Mouse (Mus musculus) ES-Bruce4 (cell line): ENCODE measurements around the gene Islr. TPM values are rescaled to one million over a fixed set of nuclear protein-coding genes. Genes with fewer than 3 reads are reported as not detected.

Experiments used
- H3K27ac ChIP-seq: 2 replicates; pipeline ENCODE4 v1.5.1; 2012; ENCODE audit warnings: low read length, inconsistent platforms; ENCODE audit not compliant: insufficient read depth
- H3K27me3 ChIP-seq: 2 replicates; pipeline ENCODE4 v1.6.1; 2012; ENCODE audit warnings: mild to moderate bottlenecking, low read length, inconsistent platforms; ENCODE audit not compliant: control insufficient read depth, poor library complexity, insufficient read depth, severe bottlenecking
- H3K36me3 ChIP-seq: 2 replicates; pipeline ENCODE4 v1.6.1; 2012; ENCODE audit warnings: inconsistent platforms, mild to moderate bottlenecking, low read length, moderate library complexity; ENCODE audit not compliant: control insufficient read depth, poor library complexity, insufficient read depth, severe bottlenecking
- H3K4me1 ChIP-seq: one replicate; pipeline ENCODE4 v1.8.1; 2011; ENCODE audit warnings: low read length; ENCODE audit not compliant: control insufficient read depth, insufficient read depth
- H3K4me3 ChIP-seq: 2 replicates; pipeline ENCODE4 v1.5.1; 2011; ENCODE audit warnings: low read depth, mild to moderate bottlenecking, low read length
- H3K9ac ChIP-seq: 2 replicates; pipeline ENCODE4 v1.6.1; 2012; ENCODE audit warnings: low read depth, mild to moderate bottlenecking, inconsistent platforms; ENCODE audit not compliant: poor library complexity, severe bottlenecking
- H3K9me3 ChIP-seq: replicated peaks from 2 replicates; pipeline ENCODE4 v1.6.1; 2012; ENCODE audit warnings: mild to moderate bottlenecking, low read length, inconsistent platforms; ENCODE audit not compliant: control insufficient read depth, poor library complexity, insufficient read depth, severe bottlenecking
- CTCF ChIP-seq: IDR thresholded peaks from one replicate; pipeline ENCODE4 v1.8.1; 2011; ENCODE audit warnings: low read depth, low read length
- EP300 ChIP-seq: IDR thresholded peaks from 2 replicates; pipeline ENCODE4 v1.6.1; 2011; ENCODE audit warnings: low read depth, low read length; ENCODE audit not compliant: insufficient read depth
- POLR2A ChIP-seq: IDR thresholded peaks from one replicate; pipeline ENCODE4 v1.8.1; 2011; ENCODE audit warnings: low read length; ENCODE audit not compliant: insufficient read depth
- polyA plus RNA-seq: library from polyadenylated mRNA; stranded (reverse); fragments of >200 nt; gene quantifications from 2 replicates; pipeline ENCODE4 v1.2.4, GENCODE M21; 2011; ENCODE audit warnings: low read depth; ENCODE audit not compliant: missing spikeins, insufficient read depth, insufficient read length

Gene Islr
- polyA plus RNA-seq, 1 experiment: not detected

GRCm38 (mm10) chr9:58195671-58196070 lies 8.4 kb downstream of the Islr start:
- no peaks in the 10 kb centered on the region for H3K36me3 ChIP-seq
- no peak overlapping the region for H3K4me3 ChIP-seq
- no peaks in the 10 kb centered on the region for H3K4me1 ChIP-seq
- no peak overlapping the region for H3K9ac ChIP-seq
- H3K27me3 ChIP-seq: peaks cover 7% of the 10 kb centered on the region; the same call in 1 of the 2 replicates
- no peak overlapping the region for H3K27ac ChIP-seq
- no peak for TF ChIP-seq POLR2A
- no peak for TF ChIP-seq EP300
- no peak for TF ChIP-seq CTCF
- no peaks in the 10 kb centered on the region for H3K9me3 ChIP-seq

DNA sequence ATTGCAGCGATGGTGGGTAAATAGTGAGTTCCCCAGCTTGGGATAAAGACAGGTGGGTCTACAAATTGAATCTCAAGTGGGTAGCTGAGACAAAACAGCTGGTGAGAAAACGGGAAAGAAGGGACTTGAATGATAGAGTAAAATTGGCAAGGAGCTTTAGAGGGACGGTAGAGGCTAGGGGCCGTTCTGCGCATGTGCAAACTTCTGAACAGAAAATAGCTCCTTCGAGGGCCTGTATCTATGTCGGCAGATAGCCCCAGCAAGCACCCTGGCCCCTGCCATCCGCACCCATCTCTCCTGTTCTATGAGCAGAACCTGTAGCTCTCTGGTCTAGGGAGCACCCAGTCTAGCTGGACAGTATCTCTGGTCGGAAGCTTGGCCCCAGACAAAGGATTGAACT lies 9.9 kb downstream of the Islr start:
- Histone ChIP-seq H3K9ac (no peak overlapping the region), H3K27me3 (peaks cover 5% of the 10 kb centered on the region; the same call in 1 of the 2 replicates), H3K4me3 (no peak overlapping the region), H3K4me1 (no peaks in the 10 kb centered on the region), H3K27ac (no peak overlapping the region), H3K9me3 (no peaks in the 10 kb centered on the region), H3K36me3 (no peaks in the 10 kb centered on the region)
- TF ChIP-seq CTCF (no peak), POLR2A (no peak), EP300 (no peak)

DNA sequence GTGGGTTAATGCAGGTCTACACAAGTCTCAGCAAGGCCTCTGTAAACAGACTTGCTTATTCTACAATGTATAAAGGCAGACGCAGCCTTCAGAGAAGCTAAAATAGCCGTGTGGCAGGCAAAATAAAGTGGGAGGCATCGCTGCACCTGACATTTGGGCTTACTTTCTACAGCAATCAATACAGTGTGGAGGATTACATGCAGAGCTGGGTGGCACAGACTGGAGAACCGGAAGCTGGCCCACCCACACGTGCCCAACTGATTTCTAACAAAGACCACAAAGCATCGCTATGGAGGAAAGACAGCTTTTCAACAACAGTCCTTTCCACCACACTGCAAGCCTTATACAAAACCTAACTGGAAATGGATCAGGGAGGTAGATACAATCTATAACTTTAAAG lies 19.6 kb downstream of the Islr start:
- Histone ChIP-seq H3K4me1 (no peaks in the 10 kb centered on the region), H3K9me3 (no peaks in the 10 kb centered on the region), H3K9ac (no peak overlapping the region), H3K27me3 (no peaks in the 10 kb centered on the region), H3K4me3 (no peak overlapping the region), H3K27ac (no peak overlapping the region), H3K36me3 (no peaks in the 10 kb centered on the region)
- no peak for TF ChIP-seq EP300
- TF ChIP-seq CTCF: no peak
- TF ChIP-seq POLR2A: no peak

DNA sequence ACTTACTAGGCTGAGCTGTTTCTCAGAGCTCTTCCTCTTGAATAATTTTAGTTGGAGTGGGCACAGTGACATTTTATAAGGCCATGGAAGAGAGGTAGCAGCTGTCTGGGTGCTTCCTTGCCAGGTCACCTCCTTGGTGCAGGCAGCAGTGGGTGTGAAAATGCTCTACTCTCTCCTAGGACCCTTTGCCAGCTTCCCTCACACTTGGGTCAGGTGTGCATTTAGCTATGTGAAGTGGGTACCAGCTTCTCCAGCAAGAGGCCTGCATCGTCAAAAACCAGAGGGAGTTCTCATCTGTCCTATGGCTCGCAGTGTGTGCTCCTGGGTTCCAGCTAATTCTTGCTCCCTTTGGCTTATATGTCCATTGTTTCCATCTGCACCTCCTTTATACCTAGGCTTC lies 24.7 kb downstream of the Islr start:
- no peaks in the 10 kb centered on the region for H3K27me3 ChIP-seq

DNA sequence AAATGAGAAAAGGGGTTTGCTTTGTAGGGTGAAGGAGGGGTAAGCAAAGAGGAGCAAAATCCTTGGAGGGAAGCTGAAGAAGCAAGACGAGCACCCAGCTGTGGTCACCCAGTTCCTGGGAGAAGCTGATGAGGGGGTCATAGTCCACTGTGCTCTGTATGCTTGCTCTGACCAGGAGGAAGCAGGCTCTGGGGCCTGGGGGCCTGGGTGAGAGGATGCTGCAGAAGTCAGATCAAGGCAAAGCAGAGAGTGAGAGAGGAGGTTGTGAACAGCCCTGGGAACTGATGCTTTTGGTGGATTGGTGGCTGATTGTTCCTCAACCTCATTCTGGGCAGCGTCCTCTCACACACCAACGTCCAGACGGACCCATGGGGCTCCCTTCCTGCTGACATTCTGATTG lies 26.9 kb downstream of the Islr start:
- no peak overlapping the region for H3K9ac ChIP-seq
- no peaks in the 10 kb centered on the region for H3K9me3 ChIP-seq
- H3K4me1 ChIP-seq: no peaks in the 10 kb centered on the region
- H3K36me3 ChIP-seq: no peaks in the 10 kb centered on the region
- H3K27me3 ChIP-seq: no peaks in the 10 kb centered on the region
- no peak overlapping the region for H3K4me3 ChIP-seq
- no peak overlapping the region for H3K27ac ChIP-seq
- no peak for TF ChIP-seq POLR2A
- TF ChIP-seq EP300: no peak
- TF ChIP-seq CTCF: no peak

More for the DNA sequence above, 24.7 kb downstream of the Islr start:
- Histone ChIP-seq H3K27ac (no peak overlapping the region), H3K9me3 (no peaks in the 10 kb centered on the region), H3K9ac (no peak overlapping the region), H3K4me1 (no peaks in the 10 kb centered on the region), H3K36me3 (no peaks in the 10 kb centered on the region), H3K4me3 (no peak overlapping the region)
- TF ChIP-seq POLR2A (no peak), EP300 (no peak), CTCF (no peak)

- Histone ChIP-seq H3K4me1 (no peaks in the 10 kb centered on the region), H3K36me3 (no peaks in the 10 kb centered on the region), H3K27ac (no peak overlapping the region), H3K9ac (no peak overlapping the region), H3K4me3 (no peak overlapping the region), H3K9me3 (no peaks in the 10 kb centered on the region), H3K27me3 (no peaks in the 10 kb centered on the region; the same call in 1 of the 2 replicates)
- no peak for TF ChIP-seq EP300
- no peak for TF ChIP-seq POLR2A
- no peak for TF ChIP-seq CTCF
These were observed 28.2 kb downstream of the Islr start for GRCm38 (mm10) chr9:58175745-58176487.
